Mouse (Mus musculus) heart, adult 2 months (tissue): ENCODE data around the gene Kmt2c.

Experiments used
- CTCF ChIP-seq: fragments of 200-600 bp; IDR thresholded peaks from 2 replicates; pipeline ENCODE4 v1.8.1; 2022; ENCODE audit warnings: antibody characterized with exemption, mild to moderate bottlenecking, moderate library complexity
- POLR2A ChIP-seq: fragments of 200-500 bp; IDR thresholded peaks from 2 replicates; pipeline ENCODE4 v1.6.1; 2011; ENCODE audit warnings: mild to moderate bottlenecking, low read depth, low read length, control low read depth; ENCODE audit not compliant: insufficient read depth

GRCm38 (mm10) chr5:25383581-25383980 is 115.0 kb downstream of the Kmt2c start:
- TF ChIP-seq CTCF (no peak), POLR2A (no peak)
